Mouse (Mus musculus): ENCODE results near the gene Gm3448. TPM values are rescaled to one million over a fixed set of nuclear protein-coding genes. Genes with fewer than 3 reads are reported as not detected.
"Not testable (repeated sequence)": the region's sequence is repeated elsewhere in the genome, so short reads cannot be mapped to it uniquely, and the experiment has no call there.

The Gm3448 gene
- 4.8 and 6.6 TPM in 2 replicates for polyA plus RNA-seq (2016; fragmentation: Nextera tagmentation; extraction: Ambion mirVana)

DNA sequence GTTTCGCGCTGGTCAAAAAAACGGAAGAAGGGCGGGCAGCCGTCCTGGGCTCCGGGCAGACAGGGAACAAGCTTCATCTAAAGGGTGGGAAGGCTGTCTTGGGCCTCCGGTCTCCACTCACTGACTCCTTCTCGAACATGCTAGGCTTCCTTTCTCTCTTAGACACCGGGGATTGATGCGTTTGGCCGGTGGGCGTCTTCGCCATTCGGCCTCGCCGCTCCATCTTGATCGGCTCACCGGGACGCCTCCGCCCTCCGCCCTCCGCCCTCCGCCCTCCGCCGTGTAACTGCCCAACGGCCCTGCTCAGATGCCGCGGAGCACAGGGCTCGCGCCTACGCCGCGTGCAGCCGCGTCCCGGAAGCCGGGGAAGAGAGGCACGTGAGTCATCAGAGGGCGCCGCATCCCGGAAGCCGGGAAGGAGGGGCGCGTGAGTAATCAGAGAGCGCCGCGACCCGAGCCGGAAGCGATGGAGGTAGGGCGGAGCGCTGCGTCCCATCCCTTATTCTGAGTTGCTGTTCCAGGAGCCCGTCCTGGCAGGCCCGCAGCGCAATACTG lies at the start of gene Gm3448, which contains the start of the genes Ermard and Tcte3:
Gm3448 (minus strand) TSS at position 363 of the 555 bp plus-strand sequence.
Ermard (plus strand) TSS at position 34 of the 555 bp plus-strand sequence.
Tcte3 (minus strand) TSS at position 314 of the 555 bp plus-strand sequence.
- not testable (repeated sequence) for H3K4me1 ChIP-seq; H3K36me3 ChIP-seq (replicated peaks); DNase-seq (ENCODE audit: extremely low spot score, low spot score); H3K27ac ChIP-seq; H3K9me3 ChIP-seq; H3K27me3 ChIP-seq (ENCODE audit: poor library complexity, severe bottlenecking)
- H3K4me3 ChIP-seq: peak within 1 kb of the TSS; percentile 34
- WGBS: 0% methylated on average over 17 of the region's 56 CpGs

DNA sequence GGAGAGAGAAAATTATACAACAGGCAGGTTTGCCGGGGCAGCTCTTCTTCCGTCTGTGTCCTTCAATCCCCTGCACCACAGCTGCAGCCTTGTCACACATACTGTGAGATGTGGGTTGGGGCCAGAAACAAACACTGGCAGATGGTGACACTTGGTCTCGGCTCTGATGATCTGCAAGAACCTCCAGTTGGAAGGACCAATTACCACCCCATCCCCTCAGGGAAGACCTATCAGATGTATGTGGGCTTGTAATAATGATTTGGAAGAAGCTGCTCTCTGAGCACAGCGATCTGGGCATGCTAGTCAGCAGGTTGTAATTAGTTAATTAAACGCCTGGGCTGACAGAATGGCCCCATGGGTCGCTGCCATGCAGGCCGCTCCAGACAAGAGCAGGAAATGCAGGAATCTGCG lies 47.3 kb upstream of the Gm3448 start:
- H3K36me3 ChIP-seq (replicated peaks): no peaks in the 10 kb centered on the region
- no peak overlapping the region for H3K4me3 ChIP-seq
- peak overlapping the region; percentile 40 for H3K27ac ChIP-seq
- H3K27me3 ChIP-seq (ENCODE audit: poor library complexity, severe bottlenecking): no peaks in the 10 kb centered on the region
- H3K4me1 ChIP-seq: peaks cover 42% of the 10 kb centered on the region
- 21% methylated on average over 8 of the region's 8 CpGs for WGBS
- no peak for DNase-seq (ENCODE audit: extremely low spot score, low spot score)
- no peaks in the 10 kb centered on the region for H3K9me3 ChIP-seq

DNA sequence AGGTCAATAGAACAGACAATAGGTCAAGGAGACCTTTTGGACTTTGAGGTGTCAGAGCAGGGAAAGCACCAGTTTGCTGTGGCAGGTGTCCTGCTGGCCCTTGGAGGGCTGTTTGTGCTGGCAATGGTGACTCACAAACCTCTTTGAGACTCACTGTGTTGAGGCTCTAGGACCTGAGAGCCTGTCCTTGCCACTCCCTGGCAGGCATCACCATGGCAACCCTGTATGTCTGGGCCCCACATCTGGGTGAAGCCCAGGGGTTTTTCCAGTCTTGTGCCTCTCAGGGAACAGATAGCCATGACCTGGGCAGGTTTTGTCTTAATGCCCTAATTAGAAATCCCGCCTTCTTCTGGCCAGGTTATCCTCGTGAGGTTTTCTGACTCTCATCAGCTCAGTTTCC lies 46.8 kb upstream of the Gm3448 start:
- H3K9me3 ChIP-seq: no peaks in the 10 kb centered on the region
- no peaks in the 10 kb centered on the region for H3K27me3 ChIP-seq (ENCODE audit: poor library complexity, severe bottlenecking)
- peaks cover 42% of the 10 kb centered on the region for H3K4me1 ChIP-seq
- no peak overlapping the region for H3K4me3 ChIP-seq
- H3K27ac ChIP-seq: peak overlapping the region; percentile 40
- H3K36me3 ChIP-seq (replicated peaks): no peaks in the 10 kb centered on the region
- 28% methylated on average over 2 of the region's 2 CpGs for WGBS
- no peak for DNase-seq (ENCODE audit: extremely low spot score, low spot score)

DNA sequence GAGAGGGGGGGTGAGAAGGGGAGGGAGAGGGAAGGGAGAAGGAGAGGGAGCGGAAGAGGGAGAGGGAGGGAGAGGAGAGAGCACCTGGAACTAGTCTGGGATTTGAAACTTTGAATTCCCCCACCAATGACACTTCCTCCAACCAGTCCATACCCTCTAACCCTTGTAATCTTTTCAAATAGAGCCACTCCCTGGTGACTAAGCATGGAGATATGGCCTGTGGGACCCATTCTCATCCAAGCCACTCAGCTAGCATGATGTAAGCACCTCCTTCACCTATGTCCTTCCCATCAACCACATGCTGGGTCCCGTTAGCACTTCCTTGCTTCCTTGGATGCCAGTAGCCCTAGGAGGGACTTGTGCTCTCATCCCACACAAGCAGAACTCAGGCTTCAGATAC lies 43.7 kb upstream of the Gm3448 start:
- Histone ChIP-seq H3K4me3 (no peak overlapping the region), H3K27ac (0 out of 2 replicates have a peak overlapping the region, but pooled peaks have one; percentile 40), H3K36me3 (replicated peaks) (no peaks in the 10 kb centered on the region), H3K9me3 (no peaks in the 10 kb centered on the region), H3K27me3 (ENCODE audit: poor library complexity, severe bottlenecking) (no peaks in the 10 kb centered on the region), H3K4me1 (peaks cover 55% of the 10 kb centered on the region)
- DNase-seq (ENCODE audit: extremely low spot score, low spot score): no peak
- WGBS: 73% methylated on average over 2 of the region's 2 CpGs

DNA sequence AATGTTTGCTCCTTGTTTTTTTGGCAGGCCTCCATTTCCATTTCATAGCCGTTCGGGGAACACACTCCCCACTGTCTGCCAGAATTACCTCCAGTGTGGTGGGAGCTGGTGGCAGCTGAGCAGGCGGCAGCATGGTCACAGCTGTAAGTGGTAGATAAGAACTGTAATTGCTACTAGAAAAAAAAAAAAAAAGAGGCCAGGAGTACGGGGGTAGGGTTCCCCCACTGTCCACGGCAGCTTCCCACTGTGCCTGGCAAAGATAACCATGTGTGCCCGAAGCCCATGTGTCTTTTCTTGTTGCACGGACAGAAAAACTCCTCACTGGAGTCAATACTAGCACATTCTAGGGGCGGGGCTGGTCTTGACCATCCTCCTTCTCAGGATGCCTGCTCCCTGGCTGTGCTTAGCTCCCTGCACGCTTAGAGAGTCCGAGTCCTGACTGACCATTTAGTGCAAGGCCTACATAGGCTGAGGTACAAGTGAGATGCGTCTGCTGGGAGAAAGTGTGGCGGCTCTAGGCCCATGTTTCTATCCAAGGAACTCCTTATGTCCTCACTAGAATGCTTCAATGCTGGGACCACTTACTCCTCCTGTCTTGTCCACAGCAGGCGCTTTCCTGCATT lies 43.0 kb upstream of the Gm3448 start:
- Histone ChIP-seq H3K27me3 (ENCODE audit: poor library complexity, severe bottlenecking) (no peaks in the 10 kb centered on the region), H3K36me3 (replicated peaks) (no peaks in the 10 kb centered on the region), H3K4me1 (peaks cover 54% of the 10 kb centered on the region), H3K9me3 (no peaks in the 10 kb centered on the region), H3K27ac (0 out of 2 replicates have a peak overlapping the region, but pooled peaks have one; percentile 40), H3K4me3 (no peak overlapping the region)
- DNase-seq (ENCODE audit: extremely low spot score, low spot score): no peak
- WGBS: 84% methylated on average over 13 of the region's 13 CpGs

DNA sequence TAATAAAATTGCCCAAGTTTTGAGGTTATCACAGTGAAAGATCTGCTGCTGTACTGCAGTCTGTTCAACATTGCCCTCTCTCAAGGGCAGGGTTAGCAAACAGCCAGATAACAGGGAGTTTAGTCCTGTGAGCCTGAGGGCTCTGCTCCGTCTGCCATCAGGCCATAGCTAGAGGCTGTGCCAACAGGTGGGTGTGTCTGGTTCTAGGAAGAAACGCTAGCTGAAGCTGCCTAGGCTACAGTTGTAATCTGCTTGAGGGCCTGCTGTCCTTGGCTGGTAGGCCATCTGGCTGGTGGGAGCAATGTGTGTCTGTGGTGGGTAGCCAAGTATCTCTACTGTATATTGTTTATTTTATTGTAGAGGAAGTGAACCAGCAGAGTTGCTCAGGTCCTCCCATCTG lies 36.2 kb upstream of the Gm3448 start:
- Histone ChIP-seq H3K9me3 (no peaks in the 10 kb centered on the region), H3K4me3 (no peak overlapping the region)
- WGBS: 75% methylated on average over 2 of the region's 2 CpGs

DNA sequence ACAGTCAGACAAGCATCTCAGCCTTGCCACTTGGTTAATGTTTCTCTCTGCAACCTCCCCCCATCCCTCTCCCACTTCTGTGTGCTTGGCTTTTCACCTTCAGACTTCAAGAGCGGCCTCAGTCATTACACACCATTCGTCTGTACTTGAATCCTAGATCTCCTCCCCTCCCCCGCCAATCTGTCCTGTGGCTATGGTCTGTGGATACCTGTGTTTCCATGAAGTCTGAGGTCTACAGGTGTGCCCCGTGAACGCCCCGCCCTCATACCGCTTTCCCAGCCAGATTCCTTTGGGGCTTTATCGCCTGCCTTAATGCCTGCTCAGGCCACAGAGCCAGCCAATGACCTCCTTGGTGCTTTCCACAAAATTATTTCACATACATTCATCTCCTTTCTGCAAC lies 33.7 kb upstream of the Gm3448 start:
- H3K4me3 ChIP-seq: no peak overlapping the region
- no peaks in the 10 kb centered on the region; the same call in 1 of the 2 replicates for H3K36me3 ChIP-seq (replicated peaks)
- H3K27me3 ChIP-seq (ENCODE audit: poor library complexity, severe bottlenecking): no peaks in the 10 kb centered on the region
- WGBS: 82% methylated on average over 8 of the region's 8 CpGs
- no peaks in the 10 kb centered on the region for H3K9me3 ChIP-seq
- H3K4me1 ChIP-seq: peaks cover 28% of the 10 kb centered on the region
- no peak for DNase-seq (ENCODE audit: extremely low spot score, low spot score)
- H3K27ac ChIP-seq: peak overlapping the region; percentile 48; the same call in 1 of the 2 replicates

More for the DNA sequence above, 36.2 kb upstream of the Gm3448 start:
- H3K36me3 ChIP-seq (replicated peaks): no peaks in the 10 kb centered on the region; the same call in 1 of the 2 replicates
- H3K27me3 ChIP-seq (ENCODE audit: poor library complexity, severe bottlenecking): no peaks in the 10 kb centered on the region
- H3K4me1 ChIP-seq: peaks cover 41% of the 10 kb centered on the region
- H3K27ac ChIP-seq: 0 out of 2 replicates have a peak overlapping the region, but pooled peaks have one; percentile 12
- DNase-seq (ENCODE audit: extremely low spot score, low spot score): no peak

DNA sequence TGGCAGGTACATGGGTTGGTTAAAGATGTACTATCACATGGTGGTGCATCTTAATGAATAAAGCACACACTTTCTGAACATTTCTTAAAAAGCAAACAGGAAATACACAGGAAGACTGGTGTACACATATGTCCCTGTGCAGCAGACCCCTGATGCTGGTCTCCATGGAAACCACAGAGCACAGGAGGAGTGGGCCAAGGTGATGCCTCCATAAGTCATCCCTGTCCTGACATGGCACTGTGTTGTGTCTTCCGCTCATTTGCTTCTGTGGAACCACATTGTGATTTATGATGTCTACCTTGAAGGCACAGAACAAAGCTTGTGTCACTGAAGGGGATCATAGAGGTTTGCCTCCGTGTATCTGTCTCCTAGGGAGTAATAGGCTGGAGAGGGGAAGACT lies 30.9 kb upstream of the Gm3448 start:
- Histone ChIP-seq H3K9me3 (no peaks in the 10 kb centered on the region), H3K36me3 (replicated peaks) (no peaks in the 10 kb centered on the region; the same call in 1 of the 2 replicates), H3K4me1 (peaks cover 17% of the 10 kb centered on the region), H3K27me3 (ENCODE audit: poor library complexity, severe bottlenecking) (no peaks in the 10 kb centered on the region), H3K4me3 (no peak overlapping the region), H3K27ac (no peak overlapping the region)
- no peak for DNase-seq (ENCODE audit: extremely low spot score, low spot score)
- 91% methylated on average over 2 of the region's 2 CpGs for WGBS

DNA sequence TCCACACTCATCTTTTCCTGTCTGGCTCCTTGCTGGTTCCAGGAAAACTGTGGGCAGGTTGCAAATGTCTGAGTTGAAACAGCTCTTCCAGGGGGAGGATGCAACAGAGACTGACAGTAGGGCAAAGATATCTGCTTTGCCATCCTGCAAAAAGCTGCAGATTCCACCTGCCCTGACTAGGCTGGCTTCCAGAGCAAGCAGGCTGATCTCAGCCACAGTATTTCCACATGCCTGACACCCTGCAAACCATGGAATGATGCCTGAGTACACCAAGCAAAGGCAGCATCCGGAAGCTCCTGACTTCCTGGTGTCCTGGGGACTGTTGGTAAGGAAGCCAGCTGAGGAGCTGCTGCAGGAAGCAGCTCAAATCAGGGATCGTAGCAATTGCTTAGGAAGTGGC lies 27.8 kb upstream of the Gm3448 start:
- WGBS: 78% methylated on average over 2 of the region's 2 CpGs
- Histone ChIP-seq H3K27me3 (ENCODE audit: poor library complexity, severe bottlenecking) (no peaks in the 10 kb centered on the region), H3K4me1 (peaks cover 21% of the 10 kb centered on the region)

DNA sequence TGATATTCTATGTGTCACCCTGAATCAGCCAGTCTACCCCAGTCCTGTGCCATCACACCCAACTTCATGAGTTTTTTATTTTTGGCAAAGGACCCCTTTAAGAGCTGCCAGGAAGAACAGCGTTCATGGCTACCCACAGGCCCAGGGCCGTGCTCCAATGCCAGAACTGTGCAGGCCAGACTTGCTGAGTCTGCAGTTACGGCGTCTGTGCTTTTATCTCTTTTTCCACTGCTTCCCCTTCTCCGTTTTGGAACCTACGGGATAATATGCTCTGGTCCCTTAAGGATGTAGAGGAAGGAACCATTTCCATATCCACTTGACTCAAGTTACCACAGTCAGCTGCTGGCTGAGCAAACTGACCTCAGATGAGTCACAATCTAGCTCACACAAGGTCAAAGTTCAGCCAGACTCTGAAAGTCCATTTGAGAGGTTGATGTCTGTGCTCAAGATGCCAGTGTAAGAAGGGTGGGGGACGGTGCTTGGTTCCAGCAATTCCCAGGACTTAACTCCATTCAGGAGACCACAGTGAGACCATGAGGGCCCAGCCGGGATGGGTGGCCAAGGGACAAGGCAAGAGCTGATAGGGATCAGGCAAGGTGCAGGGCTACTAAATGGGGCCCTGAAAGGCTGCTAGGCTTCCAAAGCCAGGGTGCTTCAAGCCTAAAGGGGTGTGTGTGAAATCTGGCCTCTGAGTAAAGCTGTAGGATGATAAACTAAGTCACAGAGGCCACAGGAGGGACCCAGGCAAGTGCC lies 26.9 kb upstream of the Gm3448 start:
- H3K4me3 ChIP-seq: no peak overlapping the region
- H3K4me1 ChIP-seq: peaks cover 16% of the 10 kb centered on the region
- H3K36me3 ChIP-seq (replicated peaks): peaks cover 8% of the 10 kb centered on the region
- no peak for DNase-seq (ENCODE audit: extremely low spot score, low spot score)
- H3K27ac ChIP-seq: no peak overlapping the region
- H3K27me3 ChIP-seq (ENCODE audit: poor library complexity, severe bottlenecking): no peaks in the 10 kb centered on the region
- WGBS: 79% methylated on average over 8 of the region's 8 CpGs
- no peaks in the 10 kb centered on the region for H3K9me3 ChIP-seq

More for the DNA sequence above, 27.8 kb upstream of the Gm3448 start:
- no peak for DNase-seq (ENCODE audit: extremely low spot score, low spot score)
- H3K27ac ChIP-seq: no peak overlapping the region
- H3K9me3 ChIP-seq: no peaks in the 10 kb centered on the region
- no peak overlapping the region for H3K4me3 ChIP-seq
- H3K36me3 ChIP-seq (replicated peaks): no peaks in the 10 kb centered on the region; the same call in 1 of the 2 replicates

DNA sequence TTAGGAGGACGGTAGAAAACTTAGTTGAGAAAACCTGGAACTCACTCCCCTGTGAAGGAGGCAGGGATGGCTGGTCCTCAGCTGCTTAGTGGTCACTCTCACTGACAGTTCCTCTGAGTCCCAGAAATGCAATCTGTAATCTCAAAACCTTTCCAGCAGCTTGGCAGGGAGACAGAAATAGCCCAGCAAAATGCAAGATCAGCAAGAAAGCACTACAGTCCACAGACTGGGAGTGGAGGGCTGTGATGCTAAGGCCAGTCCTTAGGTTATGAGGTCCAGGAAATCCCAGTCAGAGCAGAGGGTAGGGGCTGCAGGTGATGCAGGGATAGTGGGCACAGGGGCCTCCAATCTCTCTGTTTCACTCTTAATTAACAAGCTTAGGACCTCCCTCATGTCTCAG lies 25.6 kb upstream of the Gm3448 start:
- Histone ChIP-seq H3K36me3 (replicated peaks) (peaks cover 21% of the 10 kb centered on the region), H3K27me3 (ENCODE audit: poor library complexity, severe bottlenecking) (no peaks in the 10 kb centered on the region), H3K9me3 (no peaks in the 10 kb centered on the region), H3K4me3 (no peak overlapping the region), H3K4me1 (peaks cover 16% of the 10 kb centered on the region), H3K27ac (no peak overlapping the region)
- 71% methylated on average over 1 of the region's 1 CpGs for WGBS
- no peak for DNase-seq (ENCODE audit: extremely low spot score, low spot score)

DNA sequence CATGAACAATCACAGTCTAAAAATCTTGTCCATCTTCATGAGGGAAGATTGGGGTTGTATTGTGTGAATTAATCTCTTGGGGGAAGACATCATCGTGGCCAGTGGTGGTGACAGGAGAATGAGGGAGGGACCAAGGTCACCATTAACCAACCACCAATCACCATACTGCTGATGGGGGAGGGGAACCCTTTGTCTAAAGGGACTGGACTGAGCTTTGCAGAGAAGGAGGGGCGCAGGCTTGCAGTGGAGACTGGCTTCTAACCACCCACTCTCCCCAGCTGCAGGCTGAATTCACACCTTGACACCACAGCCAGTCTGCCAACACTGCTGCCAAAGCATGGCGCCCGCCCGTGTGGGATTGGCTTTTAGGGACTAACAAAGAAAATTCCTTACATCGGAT lies 24.7 kb upstream of the Gm3448 start:
- Histone ChIP-seq H3K4me3 (peak overlapping the region; percentile 19; the same call in 1 of the 2 replicates), H3K9me3 (no peaks in the 10 kb centered on the region), H3K27me3 (ENCODE audit: poor library complexity, severe bottlenecking) (no peaks in the 10 kb centered on the region), H3K27ac (peak overlapping the region; percentile 80), H3K4me1 (peaks cover 16% of the 10 kb centered on the region), H3K36me3 (replicated peaks) (peaks cover 29% of the 10 kb centered on the region)
- WGBS: 44% methylated on average over 6 of the region's 6 CpGs
- peak; percentile 52 for DNase-seq (ENCODE audit: extremely low spot score, low spot score)

Data from forebrain, embryonic 10.5 days (tissue).